Mouse (Mus musculus) ES-Bruce4 (cell line): ENCODE data around the gene Diaph2. TPM values are rescaled to one million over a fixed set of nuclear protein-coding genes. Genes with fewer than 3 reads are reported as not detected.
"Not testable (repeated sequence)": the region's sequence is repeated elsewhere in the genome, so short reads cannot be mapped to it uniquely, and the experiment has no call there.

ENCODE experiments used
- H3K27ac ChIP-seq: 2 replicates; pipeline ENCODE4 v1.5.1; 2012; ENCODE audit warnings: low read length, inconsistent platforms; ENCODE audit not compliant: insufficient read depth
- H3K27me3 ChIP-seq: 2 replicates; pipeline ENCODE4 v1.6.1; 2012; ENCODE audit warnings: mild to moderate bottlenecking, low read length, inconsistent platforms; ENCODE audit not compliant: control insufficient read depth, poor library complexity, insufficient read depth, severe bottlenecking
- H3K36me3 ChIP-seq: 2 replicates; pipeline ENCODE4 v1.6.1; 2012; ENCODE audit warnings: inconsistent platforms, mild to moderate bottlenecking, low read length, moderate library complexity; ENCODE audit not compliant: control insufficient read depth, poor library complexity, insufficient read depth, severe bottlenecking
- H3K4me1 ChIP-seq: one replicate; pipeline ENCODE4 v1.8.1; 2011; ENCODE audit warnings: low read length; ENCODE audit not compliant: control insufficient read depth, insufficient read depth
- H3K4me3 ChIP-seq: 2 replicates; pipeline ENCODE4 v1.5.1; 2011; ENCODE audit warnings: low read depth, mild to moderate bottlenecking, low read length
- H3K9ac ChIP-seq: 2 replicates; pipeline ENCODE4 v1.6.1; 2012; ENCODE audit warnings: low read depth, mild to moderate bottlenecking, inconsistent platforms; ENCODE audit not compliant: poor library complexity, severe bottlenecking
- H3K9me3 ChIP-seq: replicated peaks from 2 replicates; pipeline ENCODE4 v1.6.1; 2012; ENCODE audit warnings: mild to moderate bottlenecking, low read length, inconsistent platforms; ENCODE audit not compliant: control insufficient read depth, poor library complexity, insufficient read depth, severe bottlenecking
- CTCF ChIP-seq: IDR thresholded peaks from one replicate; pipeline ENCODE4 v1.8.1; 2011; ENCODE audit warnings: low read depth, low read length
- EP300 ChIP-seq: IDR thresholded peaks from 2 replicates; pipeline ENCODE4 v1.6.1; 2011; ENCODE audit warnings: low read depth, low read length; ENCODE audit not compliant: insufficient read depth
- POLR2A ChIP-seq: IDR thresholded peaks from one replicate; pipeline ENCODE4 v1.8.1; 2011; ENCODE audit warnings: low read length; ENCODE audit not compliant: insufficient read depth
- polyA plus RNA-seq: library from polyadenylated mRNA; stranded (reverse); fragments of >200 nt; gene quantifications from 2 replicates; pipeline ENCODE4 v1.2.4, GENCODE M21; 2011; ENCODE audit warnings: low read depth; ENCODE audit not compliant: missing spikeins, insufficient read depth, insufficient read length

Gene Diaph2
- polyA plus RNA-seq, 1 experiment = 26.3 TPM

- TF ChIP-seq CTCF = no peak
- TF ChIP-seq EP300 = no peak
- TF ChIP-seq POLR2A = no peak
- H3K27me3 ChIP-seq = no peaks in the 10 kb centered on the region
Measured at GRCm38 (mm10) chrX:130149216-130149615, 399.7 kb downstream of the Diaph2 start.

GRCm38 (mm10) chrX:130152164-130152563, 402.6 kb downstream of the Diaph2 start:
- no peaks in the 10 kb centered on the region for H3K27me3 ChIP-seq
- no peaks in the 10 kb centered on the region for H3K36me3 ChIP-seq
- no peak overlapping the region for H3K9ac ChIP-seq
- H3K9me3 ChIP-seq = no peaks in the 10 kb centered on the region
- no peak overlapping the region for H3K4me3 ChIP-seq
- no peak overlapping the region for H3K27ac ChIP-seq
- no peaks in the 10 kb centered on the region for H3K4me1 ChIP-seq
- TF ChIP-seq POLR2A (no peak), CTCF (no peak), EP300 (no peak)

More at GRCm38 (mm10) chrX:130149216-130149615, 399.7 kb downstream of the Diaph2 start:
- Histone ChIP-seq H3K4me1 (no peaks in the 10 kb centered on the region), H3K27ac (no peak overlapping the region), H3K36me3 (no peaks in the 10 kb centered on the region), H3K4me3 (no peak overlapping the region), H3K9ac (no peak overlapping the region), H3K9me3 (no peaks in the 10 kb centered on the region)

GRCm38 (mm10) chrX:130173126-130173525, 423.6 kb downstream of the Diaph2 start:
- no peaks in the 10 kb centered on the region for H3K9me3 ChIP-seq
- H3K27me3 ChIP-seq = no peaks in the 10 kb centered on the region
- TF ChIP-seq EP300 (no peak), POLR2A (no peak), CTCF (no peak)
- no peak overlapping the region for H3K4me3 ChIP-seq
- no peak overlapping the region for H3K9ac ChIP-seq
- no peak overlapping the region for H3K27ac ChIP-seq
- H3K36me3 ChIP-seq = no peaks in the 10 kb centered on the region
- H3K4me1 ChIP-seq = no peaks in the 10 kb centered on the region

GRCm38 (mm10) chrX:130187891-130188290, 438.3 kb downstream of the Diaph2 start:
- H3K27ac ChIP-seq = no peak overlapping the region
- TF ChIP-seq POLR2A = no peak
- no peak for TF ChIP-seq EP300
- no peak for TF ChIP-seq CTCF
- no peak overlapping the region for H3K4me3 ChIP-seq
- no peaks in the 10 kb centered on the region for H3K36me3 ChIP-seq
- no peak overlapping the region for H3K9ac ChIP-seq
- no peaks in the 10 kb centered on the region for H3K27me3 ChIP-seq
- H3K4me1 ChIP-seq = no peaks in the 10 kb centered on the region
- H3K9me3 ChIP-seq = no peaks in the 10 kb centered on the region

GRCm38 (mm10) chrX:130188449-130188848, 438.9 kb downstream of the Diaph2 start:
- Histone ChIP-seq H3K36me3 (no peaks in the 10 kb centered on the region), H3K9ac (no peak overlapping the region), H3K4me1 (no peaks in the 10 kb centered on the region), H3K27ac (no peak overlapping the region), H3K4me3 (no peak overlapping the region), H3K9me3 (no peaks in the 10 kb centered on the region), H3K27me3 (no peaks in the 10 kb centered on the region)
- TF ChIP-seq POLR2A = no peak
- TF ChIP-seq CTCF = no peak
- no peak for TF ChIP-seq EP300

- Histone ChIP-seq H3K4me3 (no peak overlapping the region), H3K27ac (no peak overlapping the region), H3K9me3 (no peaks in the 10 kb centered on the region), H3K9ac (no peak overlapping the region), H3K27me3 (no peaks in the 10 kb centered on the region), H3K36me3 (no peaks in the 10 kb centered on the region), H3K4me1 (no peaks in the 10 kb centered on the region)
- TF ChIP-seq EP300 (no peak), POLR2A (no peak), CTCF (no peak)
Measured at GRCm38 (mm10) chrX:130189250-130189649, 439.7 kb downstream of the Diaph2 start.

GRCm38 (mm10) chrX:130197412-130197811, 447.9 kb downstream of the Diaph2 start:
- H3K9ac ChIP-seq, H3K4me3 ChIP-seq, H3K4me1 ChIP-seq, H3K36me3 ChIP-seq, H3K9me3 ChIP-seq, H3K27me3 ChIP-seq, H3K27ac ChIP-seq: not testable (repeated sequence)
